Mouse (Mus musculus) MEL (cell line): ENCODE data around the gene Slc2a13.

Experiments used
- CTCF ChIP-seq, 3 experiments: IDR thresholded peaks in 2 of 3; conservative IDR thresholded peaks in 1 of 3; 2 replicates each; pipeline ENCODE4 v1.5.1; 2011 to 2012; ENCODE audit warnings: low read length in 3 of 3, low read depth in 2 of 3, mild to moderate bottlenecking in 2 of 3, improper control_type of control experiment in 1 of 3, inconsistent platforms in 1 of 3, mixed read lengths in 1 of 3, moderate library complexity in 1 of 3; ENCODE audit not compliant: control insufficient read depth in 1 of 3, insufficient read depth in 1 of 3, poor library complexity in 1 of 3, severe bottlenecking in 1 of 3
- POLR2A ChIP-seq, 2 experiments: IDR thresholded peaks; 2 replicates each; pipeline ENCODE4 v1.6.1; 2011 to 2012; ENCODE audit warnings: low read length in 2 of 2, mild to moderate bottlenecking in 2 of 2, control low read depth in 1 of 2, improper control_type of control experiment in 1 of 2, low read depth in 1 of 2, moderate library complexity in 1 of 2; ENCODE audit not compliant: control insufficient read depth in 1 of 2, insufficient read depth in 1 of 2, poor library complexity in 1 of 2
- ZC3H11A ChIP-seq: IDR thresholded peaks from 2 replicates; pipeline ENCODE4 v1.6.1; 2012; ENCODE audit warnings: low read depth, mild to moderate bottlenecking, inconsistent platforms, low read length, improper control_type of control experiment

DNA sequence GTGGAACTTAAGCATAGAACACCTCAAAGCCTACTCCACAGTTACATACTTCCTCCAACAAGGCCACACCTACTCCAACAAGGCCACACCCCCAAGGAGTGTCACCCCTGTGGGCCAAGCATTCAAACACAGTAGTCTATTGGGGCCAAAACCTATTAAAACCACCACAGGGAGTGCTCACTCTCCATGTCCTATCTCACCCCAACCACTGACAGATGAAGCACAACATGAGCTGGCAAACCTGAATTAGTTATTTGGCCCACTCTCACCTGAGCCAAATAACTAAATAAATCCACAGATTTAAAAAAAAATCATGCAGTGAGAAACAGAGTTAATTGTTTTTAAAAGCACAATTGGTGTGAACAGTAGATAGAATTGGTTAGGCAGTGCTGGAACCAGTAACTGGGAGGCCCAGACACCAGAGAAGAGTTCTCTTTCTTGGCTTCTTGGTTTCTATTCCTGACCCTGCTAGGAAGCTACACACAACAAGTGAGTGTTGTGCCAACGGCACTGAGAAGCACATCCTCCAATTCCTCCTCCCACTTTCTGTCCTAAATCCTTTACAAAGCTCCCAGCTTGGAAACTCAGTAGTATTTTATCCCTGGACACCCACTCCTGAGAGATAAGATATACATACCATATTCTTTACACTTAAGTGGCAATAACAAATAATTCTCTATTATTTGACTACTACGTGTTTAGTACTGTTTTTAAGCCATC is 99.2 kb downstream of the Slc2a13 start:
- no peak for TF ChIP-seq POLR2A (IDR thresholded peaks at IDR 0.05; ENCODE audit: control insufficient read depth in 1 of 2, insufficient read depth in 1 of 2, low read depth in 1 of 2, low read length in 2 of 2, poor library complexity in 1 of 2)
- no peak for TF ChIP-seq CTCF (IDR thresholded peaks at IDR 0.05 in 2 of 3, conservative IDR thresholded peaks at IDR 0.05 in 1 of 3; ENCODE audit: control insufficient read depth in 1 of 3, insufficient read depth in 1 of 3, low read depth in 2 of 3, low read length in 3 of 3, poor library complexity in 1 of 3, severe bottlenecking in 1 of 3)
- no peak for TF ChIP-seq ZC3H11A
